Mouse (Mus musculus): Measurements from ENCODE around the gene Col4a1.

Gene Col4a1

DNA sequence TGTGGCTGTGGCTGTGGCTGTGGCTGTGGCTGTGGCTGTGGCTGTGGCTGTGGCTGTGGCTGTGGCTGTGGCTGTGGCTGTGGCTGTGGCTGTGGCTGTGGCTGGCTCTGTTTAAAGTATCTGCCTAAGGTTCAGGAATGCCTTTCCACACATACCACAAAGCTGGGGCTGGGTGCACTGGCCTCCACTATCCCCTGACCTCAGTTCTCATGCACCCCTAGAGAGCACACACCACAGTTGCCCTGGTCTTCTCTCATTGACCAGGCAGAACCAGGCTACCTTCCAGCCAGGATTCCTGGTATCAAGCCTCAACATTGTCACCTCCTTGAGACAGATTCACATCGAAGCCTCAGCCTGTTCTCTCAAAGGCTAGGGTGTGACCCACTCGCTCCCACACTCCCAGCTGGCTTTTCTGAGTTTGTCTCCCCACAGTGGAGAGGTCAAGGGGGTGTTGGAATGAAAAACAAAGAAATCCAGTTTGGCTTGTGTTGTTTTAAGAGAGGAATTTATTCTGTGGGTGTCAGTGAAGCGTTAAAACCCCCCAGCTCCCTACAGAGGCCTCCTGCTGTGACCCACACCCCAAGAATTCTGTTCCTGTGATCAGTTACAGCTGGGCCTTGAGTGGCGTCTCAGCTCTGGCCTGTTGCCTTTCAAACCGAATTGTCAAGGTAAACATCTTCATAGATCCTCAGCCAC is 15.2 kb upstream of the Col4a1 start:
- DNase-seq = no peak

GRCm38 (mm10) chr8:11327298-11327697 is 14.7 kb upstream of the Col4a1 start:
- DNase-seq = no peak

DNA sequence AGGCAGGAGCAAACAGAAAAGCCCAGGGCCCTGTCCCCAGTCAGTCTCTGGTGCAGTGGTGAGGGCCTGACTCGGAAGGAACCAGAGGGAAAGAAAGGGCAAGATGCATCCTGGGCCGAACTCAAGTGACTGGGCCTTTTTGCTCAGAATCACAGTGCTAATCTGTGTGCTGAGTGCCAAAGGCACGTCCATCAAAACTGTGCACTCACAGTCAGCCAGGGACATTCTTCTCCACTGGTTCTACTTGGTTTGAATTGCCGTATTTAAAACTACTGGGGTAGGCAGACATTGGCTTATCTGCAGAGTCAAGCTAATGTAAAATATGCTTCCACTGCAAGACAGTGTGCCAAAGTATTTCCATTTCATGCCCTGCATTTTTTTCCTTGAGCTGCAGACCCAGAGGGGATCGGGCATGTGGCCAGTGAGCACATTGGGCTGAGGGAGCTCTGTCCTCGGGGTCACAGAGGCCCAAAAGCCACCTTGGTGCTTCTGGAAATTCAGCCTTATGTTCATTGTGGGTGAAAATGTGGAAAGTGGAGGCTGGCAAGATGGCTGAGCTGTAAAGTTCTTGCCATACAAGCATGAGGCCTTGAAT is 12.3 kb upstream of the Col4a1 start:
- no peak for DNase-seq

DNA sequence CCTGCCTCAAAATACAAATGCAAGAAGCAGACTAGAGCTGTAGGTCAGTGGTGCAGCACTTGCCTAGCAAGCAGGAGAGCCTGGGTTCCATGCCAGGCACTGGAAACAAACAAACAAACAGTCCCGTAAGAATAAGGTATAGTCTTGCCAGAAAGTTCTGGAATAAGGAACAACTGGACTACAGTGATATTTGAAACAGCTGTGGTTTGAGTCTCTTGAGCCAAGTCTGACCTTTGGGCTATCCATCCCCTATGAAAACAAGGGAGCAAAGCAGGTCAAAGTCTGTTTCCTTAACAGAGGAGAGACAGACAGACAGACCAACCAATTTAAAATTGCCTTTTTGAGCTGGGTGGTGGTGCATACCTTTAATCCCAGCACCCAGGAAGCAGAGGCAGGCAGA is 11.1 kb upstream of the Col4a1 start:
- DNase-seq = no peak

DNA sequence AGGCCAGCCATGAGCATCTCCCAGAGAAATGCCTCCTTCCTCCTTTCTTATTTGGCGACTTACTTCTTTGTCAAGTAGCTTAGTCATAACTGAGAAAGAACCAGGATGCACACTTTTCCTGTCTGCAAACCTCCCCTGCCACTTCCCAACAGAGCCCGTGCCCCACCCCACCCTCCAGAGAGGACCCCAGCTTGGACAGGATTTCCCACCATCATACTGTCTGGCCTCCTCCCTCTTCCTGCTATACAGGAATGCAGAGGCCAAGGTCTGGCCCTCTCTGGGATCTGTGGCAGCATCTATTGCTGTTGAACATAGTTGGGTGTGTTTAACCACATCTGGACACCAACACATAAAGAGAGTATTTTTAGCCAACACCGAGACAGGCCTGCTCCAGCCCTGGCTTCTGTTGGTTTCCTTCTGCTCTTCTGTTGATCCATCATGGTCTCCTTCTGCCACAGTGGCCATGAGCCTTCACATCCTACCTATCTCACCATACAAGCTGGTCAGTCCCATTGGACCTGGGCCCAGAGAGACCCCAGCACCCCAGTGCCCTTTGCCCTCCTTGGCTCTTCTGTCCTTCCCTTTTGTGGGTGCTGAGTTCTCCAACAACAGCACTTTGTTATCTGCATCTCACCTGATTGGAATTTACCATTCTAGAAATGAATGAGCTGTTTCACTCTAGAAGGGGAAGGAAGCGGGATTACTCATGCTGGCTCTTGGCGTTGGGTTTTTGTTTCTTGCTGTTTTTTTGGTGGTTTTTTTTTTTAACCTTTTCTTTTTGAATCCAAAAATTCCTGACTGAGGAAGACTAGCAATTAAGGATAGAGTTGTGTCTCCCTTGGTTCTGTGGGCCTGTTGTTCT is 10.3 kb upstream of the Col4a1 start:
- DNase-seq = no peak

GRCm38 (mm10) chr8:11321841-11322240 is 9.2 kb upstream of the Col4a1 start:
- DNase-seq = no peak

- no peak for DNase-seq
Observed at GRCm38 (mm10) chr8:11319405-11319804, 6.8 kb upstream of the Col4a1 start.

DNA sequence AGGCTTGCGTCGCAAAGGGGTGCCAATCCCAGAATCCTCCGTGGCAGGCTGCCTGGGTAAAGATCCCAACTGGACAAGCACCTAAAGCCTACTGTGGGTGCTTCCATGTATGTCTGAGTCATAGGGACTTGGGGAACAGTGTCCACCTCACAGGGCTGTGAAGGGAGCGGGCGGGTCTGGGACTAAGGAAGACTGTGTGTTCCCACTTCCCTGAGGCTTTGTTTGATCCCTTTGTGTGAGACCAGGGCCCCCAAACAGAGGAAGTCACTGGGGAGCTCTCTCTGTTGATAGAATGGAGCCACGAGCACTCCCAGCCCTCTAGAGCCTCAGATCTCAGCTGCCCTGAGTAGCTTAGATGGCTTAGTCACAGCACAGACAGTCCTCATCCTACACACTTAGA is 3.5 kb upstream of the Col4a1 start:
- DNase-seq = no peak

- no peak for DNase-seq
Observed at GRCm38 (mm10) chr8:11315179-11315943, 2.7 kb upstream of the Col4a1 start.

DNA sequence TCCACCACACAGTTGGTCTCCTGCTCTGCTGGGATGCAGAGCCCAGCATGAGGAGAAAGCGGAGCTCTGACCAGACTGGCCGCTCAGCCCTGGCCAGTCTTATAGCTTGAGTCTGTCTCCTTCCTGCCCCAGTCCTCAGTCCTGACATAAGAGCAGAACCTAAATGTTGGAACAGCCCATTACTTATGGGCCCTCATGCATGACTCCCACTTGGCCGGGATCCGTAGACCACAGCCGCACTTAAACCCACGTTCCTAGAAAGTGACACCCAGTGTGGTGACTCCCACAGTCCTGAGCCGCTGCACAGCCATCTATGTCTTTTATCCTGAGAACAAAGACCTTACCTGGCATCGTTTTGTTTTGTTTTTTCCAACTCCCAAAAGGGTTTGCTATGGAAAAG is 2.0 kb upstream of the Col4a1 start:
- no peak for DNase-seq

- DNase-seq = no peak
Observed at GRCm38 (mm10) chr8:11313176-11314111, 818 bp upstream of the Col4a1 start.

- DNase-seq = no peak
Observed at GRCm38 (mm10) chr8:11311681-11312348, 811 bp downstream of the Col4a1 start.

GRCm38 (mm10) chr8:11310049-11310448 is 2.6 kb downstream of the Col4a1 start:
- no peak for DNase-seq

DNA sequence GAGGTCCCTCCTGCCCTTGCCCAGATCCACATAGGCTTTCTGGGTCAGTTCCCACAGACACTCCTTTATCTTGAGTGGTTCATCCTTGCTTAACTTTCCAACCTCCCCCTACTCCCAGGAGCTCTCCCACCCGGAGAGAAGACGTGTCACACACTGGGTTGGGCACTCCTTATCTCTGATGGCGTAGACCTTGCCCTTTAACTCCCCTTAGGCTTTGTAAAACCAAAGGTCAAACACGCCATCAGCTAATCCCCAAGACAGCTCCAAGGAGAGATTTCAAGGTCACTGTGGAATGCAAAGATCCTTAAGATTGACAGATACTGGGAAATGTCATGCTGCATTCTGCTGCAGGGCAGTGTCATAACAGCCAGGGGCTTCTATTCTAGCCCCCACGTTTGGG is 3.4 kb downstream of the Col4a1 start:
- DNase-seq = no peak

GRCm38 (mm10) chr8:11308570-11308998 is 4.0 kb downstream of the Col4a1 start:
- DNase-seq = no peak

GRCm38 (mm10) chr8:11307451-11307850 is 5.2 kb downstream of the Col4a1 start:
- no peak for DNase-seq

GRCm38 (mm10) chr8:11305539-11305938 is 7.1 kb downstream of the Col4a1 start:
- DNase-seq = no peak

DNA sequence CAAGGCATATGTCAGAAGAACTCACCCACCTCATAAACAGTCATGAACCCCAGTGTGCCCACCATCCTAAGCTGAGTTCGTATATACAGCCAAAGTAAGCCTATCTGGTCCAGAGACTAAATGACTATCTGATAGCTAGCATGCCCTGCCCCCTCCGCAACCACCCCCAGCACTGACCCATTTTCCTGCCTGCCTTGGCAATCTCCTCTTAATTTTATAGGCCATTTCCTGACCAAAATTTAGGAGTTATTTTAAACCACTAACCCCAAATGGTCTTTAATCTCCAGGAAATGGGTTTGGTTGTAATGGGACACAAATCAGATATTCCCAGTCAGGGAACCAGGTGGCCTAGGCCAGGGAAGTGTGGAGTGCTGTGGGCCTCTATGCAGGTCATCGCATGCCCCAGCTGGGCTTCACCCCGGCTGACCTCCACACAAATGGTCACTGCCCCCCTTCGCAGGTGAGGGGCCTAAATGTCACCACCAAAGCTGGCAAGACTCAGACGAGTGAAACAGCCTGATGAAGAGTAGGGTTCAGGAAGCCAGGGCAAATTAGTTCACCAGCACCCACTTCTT is 8.5 kb downstream of the Col4a1 start:
- DNase-seq = no peak

DNA sequence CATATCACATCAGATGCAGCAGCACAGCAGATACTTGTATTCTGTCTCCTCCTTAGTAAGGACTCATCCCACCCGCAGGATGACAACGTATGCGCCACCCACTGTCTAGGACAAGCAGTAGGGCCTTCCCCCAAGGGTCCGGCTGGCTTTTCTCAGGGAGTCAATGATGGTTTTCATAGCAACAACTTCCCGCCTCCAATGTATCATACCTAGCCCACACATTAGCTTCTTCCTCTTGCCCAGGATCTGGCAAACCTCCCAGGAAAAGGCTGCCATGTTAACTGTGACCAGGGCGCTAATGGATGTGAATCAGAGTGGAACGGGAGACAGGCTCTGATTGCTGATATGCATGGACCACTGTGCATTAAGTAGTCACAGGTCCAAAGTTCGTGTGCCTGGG is 12.2 kb downstream of the Col4a1 start:
- no peak for DNase-seq

- no peak for DNase-seq
Observed at GRCm38 (mm10) chr8:11299317-11299602, 13.4 kb downstream of the Col4a1 start.
